Mouse (Mus musculus): ENCODE measurements at regions not wholly inside any gene's neighbourhood (a gene's known extent, or its start where the extent isn't known, plus 50 kb on each side); places are given as distances from the start of the nearest gene placed in this dataset.

DNA sequence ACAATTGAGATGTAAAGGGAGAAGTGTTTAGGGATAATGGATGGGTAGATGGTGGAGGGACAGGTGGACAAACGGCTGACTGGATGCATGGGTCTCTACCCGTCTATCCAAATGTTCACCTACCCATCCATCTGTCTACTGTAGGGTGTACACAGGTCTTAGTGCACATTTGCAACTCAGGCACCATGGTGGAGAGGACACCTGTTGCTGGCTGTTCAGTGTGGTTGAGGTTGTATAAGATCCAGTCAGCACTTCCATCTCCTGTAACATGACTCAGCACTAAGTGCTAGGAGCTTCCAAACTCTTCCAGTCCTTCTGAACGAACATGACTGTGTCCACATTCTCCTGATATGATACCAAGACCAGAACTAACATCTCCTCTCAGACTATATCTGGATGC lies 158.0 kb downstream of the Auh start:
- H3K36me3 ChIP-seq (ENCODE audit: control insufficient read depth, insufficient read depth, low read length) = no peaks in the 10 kb centered on the region
- H3K27me3 ChIP-seq (ENCODE audit: control insufficient read depth, insufficient read depth, low read length) = no peaks in the 10 kb centered on the region
- ATAC-seq (replicated peaks; ENCODE audit: low FRiP score) (no peak), DNase-seq (ENCODE audit: low spot score) (no peak)
- H3K4me3 ChIP-seq (ENCODE audit: low read depth, low read length) = no peak overlapping the region
- H3K9me3 ChIP-seq (ENCODE audit: control insufficient read depth, low read length) = no peaks in the 10 kb centered on the region
- no peak overlapping the region for H3K9ac ChIP-seq (ENCODE audit: low read length)
- WGBS = 94% methylated on average over 3 of the region's 3 CpGs
- no peak overlapping the region for H3K27ac ChIP-seq (ENCODE audit: low read depth, low read length)
- H3K4me1 ChIP-seq (replicated peaks; ENCODE audit: control insufficient read depth, insufficient read depth, low read length) = no peaks in the 10 kb centered on the region
- no peak overlapping the region for H3K4me2 ChIP-seq (ENCODE audit: low read depth, low read length, severe bottlenecking)

DNA sequence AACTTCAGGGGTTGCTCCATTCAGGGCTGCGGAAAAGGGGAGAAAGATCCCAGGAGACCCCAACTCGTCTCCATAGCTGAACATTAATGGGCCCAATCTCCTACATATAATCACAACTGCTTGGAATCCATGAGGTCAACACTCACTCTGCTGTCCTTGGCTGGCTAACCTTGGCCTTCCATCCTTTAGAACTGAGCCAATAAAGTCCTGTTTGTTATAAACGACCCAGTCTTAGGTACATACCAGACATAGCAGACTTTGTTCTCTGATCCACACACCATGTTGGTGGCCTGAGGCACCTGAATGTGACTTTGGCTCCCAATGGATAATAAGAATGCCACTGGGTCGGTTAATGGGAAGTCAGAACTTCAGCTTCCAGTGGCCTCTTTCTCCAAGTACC lies 157.4 kb downstream of the Auh start:
- ATAC-seq (replicated peaks; ENCODE audit: low FRiP score) = no peak
- Histone ChIP-seq H3K4me2 (ENCODE audit: low read depth, low read length, severe bottlenecking) (no peak overlapping the region), H3K27me3 (ENCODE audit: control insufficient read depth, insufficient read depth, low read length) (no peaks in the 10 kb centered on the region), H3K36me3 (ENCODE audit: control insufficient read depth, insufficient read depth, low read length) (no peaks in the 10 kb centered on the region), H3K4me3 (ENCODE audit: low read depth, low read length) (no peak overlapping the region), H3K4me1 (replicated peaks; ENCODE audit: control insufficient read depth, insufficient read depth, low read length) (no peaks in the 10 kb centered on the region), H3K9me3 (ENCODE audit: control insufficient read depth, low read length) (no peaks in the 10 kb centered on the region), H3K9ac (ENCODE audit: low read length) (no peak overlapping the region), H3K27ac (ENCODE audit: low read depth, low read length) (no peak overlapping the region)
- no peak for DNase-seq (ENCODE audit: low spot score)
- WGBS = 79% methylated on average over 4 of the region's 4 CpGs

DNA sequence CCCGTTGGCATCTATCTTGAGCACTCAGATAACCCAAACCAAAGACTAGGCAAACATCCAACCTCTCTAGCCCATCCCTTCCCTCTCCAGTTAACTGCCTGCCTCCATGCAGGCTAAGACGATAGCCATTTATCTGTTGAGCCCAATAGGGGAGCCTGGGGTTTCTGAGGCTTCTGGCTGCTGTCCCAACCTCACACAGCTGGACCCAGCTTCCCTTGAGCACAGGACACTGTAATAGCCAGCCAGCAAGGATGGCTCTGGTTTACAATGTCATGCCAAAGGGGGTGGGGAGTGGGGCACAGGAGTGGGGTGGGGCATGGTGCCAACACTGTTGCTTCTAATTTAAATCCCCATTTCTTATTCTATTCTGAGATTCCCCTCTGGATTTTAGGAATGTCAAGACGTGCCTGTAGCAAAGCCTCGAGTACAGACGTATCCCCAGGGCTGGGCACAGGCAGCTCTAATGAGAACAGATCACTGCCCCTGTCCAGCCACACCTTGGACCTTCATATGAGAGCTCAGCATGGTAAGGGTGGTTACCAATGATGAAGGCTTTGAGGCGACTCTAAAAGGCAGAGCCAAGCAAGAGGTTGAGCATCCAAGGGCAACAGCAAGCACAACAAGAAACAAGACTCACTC lies 152.0 kb downstream of the Auh start:
- Histone ChIP-seq H3K4me3 (ENCODE audit: low read depth, low read length) (no peak overlapping the region), H3K9ac (ENCODE audit: low read length) (no peak overlapping the region), H3K27me3 (ENCODE audit: control insufficient read depth, insufficient read depth, low read length) (no peaks in the 10 kb centered on the region), H3K4me1 (replicated peaks; ENCODE audit: control insufficient read depth, insufficient read depth, low read length) (no peaks in the 10 kb centered on the region), H3K9me3 (ENCODE audit: control insufficient read depth, low read length) (no peaks in the 10 kb centered on the region), H3K36me3 (ENCODE audit: control insufficient read depth, insufficient read depth, low read length) (no peaks in the 10 kb centered on the region), H3K4me2 (ENCODE audit: low read depth, low read length, severe bottlenecking) (no peak overlapping the region), H3K27ac (ENCODE audit: low read depth, low read length) (no peak overlapping the region)
- no peak for ATAC-seq (replicated peaks; ENCODE audit: low FRiP score)
- WGBS = 89% methylated on average over 6 of the region's 6 CpGs
- no peak for DNase-seq (ENCODE audit: low spot score)

DNA sequence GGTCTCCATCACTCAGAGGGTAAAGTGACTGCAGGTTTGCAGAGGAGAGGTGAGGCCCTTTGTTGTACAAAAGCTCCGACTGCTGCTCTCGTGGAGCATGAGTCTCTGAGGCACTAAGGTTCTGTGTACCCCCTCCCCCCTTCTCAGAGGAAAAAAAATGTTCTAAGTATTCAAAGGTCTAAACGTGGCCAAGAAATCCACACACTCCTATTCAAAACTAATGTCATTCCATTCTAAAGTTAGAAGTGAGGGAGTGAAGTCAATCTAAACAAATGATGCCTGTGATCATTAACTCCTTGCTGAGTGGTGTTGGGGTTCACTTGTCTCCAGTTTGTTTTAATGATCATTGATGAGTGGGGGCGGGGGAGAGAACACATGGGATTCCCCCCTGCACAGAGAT lies 150.6 kb downstream of the Auh start:
- DNase-seq (ENCODE audit: low spot score) = no peak
- 42% methylated on average over 4 of the region's 4 CpGs for WGBS
- ATAC-seq (replicated peaks; ENCODE audit: low FRiP score) = no peak

More for the DNA sequence above, 150.6 kb downstream of the Auh start:
- no peaks in the 10 kb centered on the region for H3K9me3 ChIP-seq (ENCODE audit: control insufficient read depth, low read length)
- H3K27ac ChIP-seq (ENCODE audit: low read depth, low read length) = no peak overlapping the region
- no peak overlapping the region for H3K4me2 ChIP-seq (ENCODE audit: low read depth, low read length, severe bottlenecking)
- H3K4me3 ChIP-seq (ENCODE audit: low read depth, low read length) = no peak overlapping the region
- H3K9ac ChIP-seq (ENCODE audit: low read length) = no peak overlapping the region
- no peaks in the 10 kb centered on the region for H3K27me3 ChIP-seq (ENCODE audit: control insufficient read depth, insufficient read depth, low read length)
- no peaks in the 10 kb centered on the region for H3K4me1 ChIP-seq (replicated peaks; ENCODE audit: control insufficient read depth, insufficient read depth, low read length)
- H3K36me3 ChIP-seq (ENCODE audit: control insufficient read depth, insufficient read depth, low read length) = no peaks in the 10 kb centered on the region

All from forebrain, embryonic 11.5 days (tissue).